Mouse (Mus musculus) bone marrow, adult 2 months (tissue): ENCODE measurements around the gene Slc22a13.

ENCODE experiments used
- CTCF ChIP-seq: fragments of 200-500 bp; IDR thresholded peaks from 2 replicates; pipeline ENCODE4 v1.5.1; 2011; ENCODE audit warnings: low read length, control low read depth; ENCODE audit not compliant: control insufficient read depth, insufficient read depth
- POLR2A ChIP-seq: fragments of 200-500 bp; IDR thresholded peaks from 2 replicates; pipeline ENCODE4 v1.6.1; 2011; ENCODE audit warnings: low read depth, mild to moderate bottlenecking, control low read depth, low read length, borderline replicate concordance; ENCODE audit not compliant: control insufficient read depth

GRCm38 (mm10) chr9:119247996-119248395 lies 39.1 kb upstream of the Slc22a13 start:
- TF ChIP-seq CTCF = no peak
- TF ChIP-seq POLR2A = no peak
